Mouse (Mus musculus): ENCODE results near the gene Gm960. TPM values are rescaled to one million over a fixed set of nuclear protein-coding genes. Genes with fewer than 3 reads are reported as not detected.

Gene Gm960
- 0.09 and 0.10 TPM in 2 replicates for polyA plus RNA-seq (2012; rRNA removed)

DNA sequence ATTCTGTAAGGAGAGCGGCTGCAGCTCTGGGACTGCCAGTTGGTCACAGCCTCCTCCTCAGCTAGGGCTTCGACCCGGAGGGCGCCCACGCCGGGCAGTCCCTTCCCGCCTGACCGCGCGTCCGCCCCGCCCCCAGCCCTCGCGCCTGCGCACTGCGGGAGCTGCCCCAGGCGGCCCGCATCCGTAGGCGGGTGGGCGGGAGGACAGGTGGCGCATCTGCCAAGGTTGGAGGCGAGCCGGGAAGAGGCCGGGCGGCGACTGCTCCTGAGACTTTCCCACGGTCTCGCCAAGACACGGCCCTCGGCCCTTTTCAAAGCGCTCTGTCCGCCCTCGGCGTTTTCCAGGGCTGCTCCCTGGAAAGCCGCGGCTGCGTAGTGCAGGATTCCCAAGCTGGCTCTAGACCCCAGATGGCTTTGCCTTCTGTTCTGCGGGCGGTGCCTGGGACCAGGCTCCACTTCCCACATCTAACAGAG lies at the start of gene Gm960:
Gm960 (minus strand) TSS at position 464 of the 473 bp plus-strand sequence.

GRCm38 (mm10) chr19:4711098-4711600 lies 12.7 kb upstream of the Gm960 start, which contains the start of gene Sptbn2:
Gene Sptbn2, plus strand, starts transcription at chr19:4711167.

GRCm38 (mm10) chr19:4625179-4625828 lies 73.2 kb downstream of the Gm960 start, which contains the start of gene Rce1:
Gene Rce1, minus strand, starts transcription at chr19:4625641.

GRCm38 (mm10) chr19:4615151-4616093 lies 83.0 kb downstream of the Gm960 start, which contains the start of gene Lrfn4:
Gene Lrfn4, minus strand, starts transcription at chr19:4615667.

Other genes starting within 250 kb of the Gm960 start
- gene Syt12, start 221.2 kb downstream of the Gm960 start, polyA plus RNA-seq (2012; rRNA removed) = 2.0 and 4.4 TPM in 2 replicates
- gene 2010003K11Rik, start 200.1 kb downstream of the Gm960 start, polyA plus RNA-seq (2012; rRNA removed) = 20.7 and 26.0 TPM in 2 replicates
- 46.6 and 53.4 TPM in 2 replicates for gene Pcx, start 188.2 kb downstream of the Gm960 start, polyA plus RNA-seq (2012; rRNA removed)
- 61.8 and 65.1 TPM in 2 replicates for gene Lrfn4, start 83.0 kb downstream of the Gm960 start, polyA plus RNA-seq (2012; rRNA removed)
- gene Rce1, start 73.0 kb downstream of the Gm960 start, polyA plus RNA-seq (2012; rRNA removed) = 106 and 166 TPM in 2 replicates
- 2.8 and 3.0 TPM in 2 replicates for gene Sptbn2, start 12.5 kb upstream of the Gm960 start, polyA plus RNA-seq (2012; rRNA removed)
- gene Rbm4b, start 57.8 kb upstream of the Gm960 start, polyA plus RNA-seq (2012; rRNA removed) = 4.0 and 4.6 TPM in 2 replicates
- gene Rbm4, start 95.2 kb upstream of the Gm960 start, polyA plus RNA-seq (2012; rRNA removed) = 31.3 and 33.2 TPM in 2 replicates
- gene Gm21992, start 112.9 kb upstream of the Gm960 start, polyA plus RNA-seq (2012; rRNA removed) = 10.2 and 18.0 TPM in 2 replicates
- 63.9 and 69.5 TPM in 2 replicates for gene Rbm14, start 113.0 kb upstream of the Gm960 start, polyA plus RNA-seq (2012; rRNA removed)
- gene Ccs, start 140.7 kb upstream of the Gm960 start, polyA plus RNA-seq (2012; rRNA removed) = 45.7 and 48.2 TPM in 2 replicates
- gene Ccdc87, start 140.7 kb upstream of the Gm960 start, polyA plus RNA-seq (2012; rRNA removed) = 0.12 TPM in 1 of 2 replicates, not detected in the other
- gene Ctsf, start 156.5 kb upstream of the Gm960 start, polyA plus RNA-seq (2012; rRNA removed) = 79.6 and 90.6 TPM in 2 replicates
- 0.58 TPM in 2 replicates for gene Actn3, start 179.2 kb upstream of the Gm960 start, polyA plus RNA-seq (2012; rRNA removed)
- 31.6 and 38.3 TPM in 2 replicates for gene Zdhhc24, start 180.0 kb upstream of the Gm960 start, polyA plus RNA-seq (2012; rRNA removed)
- 2.6 and 3.9 TPM in 2 replicates for gene Bbs1, start 208.0 kb upstream of the Gm960 start, polyA plus RNA-seq (2012; rRNA removed)
- gene Dpp3, start 229.6 kb upstream of the Gm960 start, polyA plus RNA-seq (2012; rRNA removed) = 191 and 196 TPM in 2 replicates
- 3.7 and 3.9 TPM in 2 replicates for gene Peli3, start 244.5 kb upstream of the Gm960 start, polyA plus RNA-seq (2012; rRNA removed)

Data from colon, adult 2 months (tissue).